Mouse (Mus musculus) brain, embryonic 18.5 days (tissue): ENCODE measurements around the gene Prdm15.

Experiments used
- DNase-seq: peaks from one replicate; pipeline ENCODE4 v3.0.0-alpha.2; 2012; ENCODE audit warnings: low read depth, low spot score

The Prdm15 gene

DNA sequence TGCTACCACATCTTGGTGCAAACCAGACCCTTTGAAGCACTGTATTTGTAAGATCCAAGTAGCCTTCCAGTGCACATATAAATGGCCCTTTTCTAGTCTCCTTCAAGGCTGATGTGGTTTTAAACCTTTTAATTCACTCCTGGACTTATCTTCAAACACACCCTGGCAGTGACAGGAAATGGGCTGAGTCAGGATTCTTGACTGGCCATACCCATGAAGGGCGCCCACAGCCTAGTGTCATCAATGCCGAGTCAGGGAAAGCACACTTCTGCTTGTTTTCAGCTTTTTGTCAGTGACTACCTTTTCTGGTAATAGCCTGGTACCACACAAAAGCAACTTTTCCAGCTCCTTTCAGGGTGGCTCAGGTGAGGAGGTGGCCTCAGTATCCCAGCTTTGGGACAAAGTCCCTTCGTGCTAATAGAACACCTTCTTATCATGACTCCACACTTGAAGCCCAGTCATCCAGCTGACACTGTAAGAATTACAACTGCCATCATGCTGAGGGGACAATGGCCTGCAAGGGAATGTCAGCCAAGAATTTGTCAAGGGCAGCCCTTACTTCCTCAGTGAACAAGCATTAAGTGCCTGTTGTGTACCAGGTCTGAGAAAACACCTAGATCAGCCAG is 99.2 kb downstream of the Prdm15 start:
- no peak for DNase-seq

DNA sequence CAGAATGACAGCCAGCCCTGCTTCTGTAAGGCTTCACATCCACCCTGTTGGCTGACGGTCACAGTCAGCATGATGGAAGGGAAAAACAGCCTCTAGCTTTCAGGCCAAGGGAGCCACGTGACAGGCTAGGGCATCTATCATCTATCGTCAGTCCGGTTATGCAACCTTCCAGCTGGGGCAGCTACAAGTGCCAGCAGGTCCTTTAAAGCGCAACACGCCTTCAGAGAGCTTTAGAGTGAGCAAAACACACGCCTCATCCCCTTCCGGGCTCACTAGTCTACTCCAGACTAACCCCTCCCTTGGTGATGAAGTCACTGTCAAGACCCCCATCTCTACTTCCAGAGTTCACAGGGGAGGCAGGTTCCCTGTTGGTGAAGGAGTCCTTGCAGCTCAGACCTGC is 99.8 kb downstream of the Prdm15 start:
- no peak for DNase-seq

DNA sequence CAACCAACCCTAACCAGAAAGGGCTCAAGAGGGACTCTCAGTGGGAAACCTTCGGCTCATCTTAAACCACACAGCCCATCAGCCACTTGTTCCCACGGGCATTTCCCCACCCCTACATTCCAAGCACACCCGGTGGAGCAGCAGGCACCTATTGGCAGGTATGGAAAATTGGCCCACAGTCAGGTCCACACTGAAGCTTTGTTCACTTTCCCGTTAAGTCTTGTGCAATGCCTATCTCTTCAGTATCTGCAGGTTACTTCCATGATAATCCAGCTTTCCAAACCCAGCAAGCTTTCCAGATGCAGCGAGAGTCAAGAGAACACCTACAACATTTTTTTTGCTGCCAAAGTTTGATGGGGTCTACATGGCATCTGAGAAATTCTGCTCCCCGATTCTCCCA is 103.2 kb downstream of the Prdm15 start:
- DNase-seq, result no peak
